Mouse (Mus musculus) ovary, postnatal 10 days (tissue): ENCODE measurements around the gene 1700014D04Rik.
A peak's percentile ranks its signal among the peaks of the same experiment; 100 is the strongest.
"Not testable (repeated sequence)": the region's sequence is repeated elsewhere in the genome, so short reads cannot be mapped to it uniquely, and the experiment has no call there.

Source experiments
- DNase-seq: peaks from one replicate; pipeline ENCODE4 v3.0.0; 2022; ENCODE audit warnings: low spot score

The 1700014D04Rik gene

DNA sequence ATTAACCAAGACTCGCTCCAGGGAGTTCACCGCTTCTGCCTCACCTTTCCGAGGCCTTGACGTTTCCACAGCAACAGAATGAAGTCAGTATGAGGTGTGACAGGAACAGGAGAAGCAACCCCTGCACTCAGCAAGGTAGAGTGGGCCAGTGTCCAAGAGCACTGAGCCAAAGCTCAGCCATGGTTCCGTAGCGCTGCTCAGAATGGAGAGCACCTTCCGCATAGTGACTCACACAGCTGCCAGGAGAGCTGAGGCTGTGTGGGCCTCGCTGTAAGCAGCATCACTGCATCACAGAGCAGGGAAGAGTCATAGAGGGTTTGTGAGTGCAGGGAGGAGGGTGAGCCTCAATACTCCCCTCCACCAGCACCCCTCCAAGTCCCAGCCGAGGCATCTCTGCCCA is at the start of gene 1700014D04Rik:
Gene 1700014D04Rik, minus strand, starts transcription at position 42 of the 400 bp plus-strand sequence.
- DNase-seq = no peak

DNA sequence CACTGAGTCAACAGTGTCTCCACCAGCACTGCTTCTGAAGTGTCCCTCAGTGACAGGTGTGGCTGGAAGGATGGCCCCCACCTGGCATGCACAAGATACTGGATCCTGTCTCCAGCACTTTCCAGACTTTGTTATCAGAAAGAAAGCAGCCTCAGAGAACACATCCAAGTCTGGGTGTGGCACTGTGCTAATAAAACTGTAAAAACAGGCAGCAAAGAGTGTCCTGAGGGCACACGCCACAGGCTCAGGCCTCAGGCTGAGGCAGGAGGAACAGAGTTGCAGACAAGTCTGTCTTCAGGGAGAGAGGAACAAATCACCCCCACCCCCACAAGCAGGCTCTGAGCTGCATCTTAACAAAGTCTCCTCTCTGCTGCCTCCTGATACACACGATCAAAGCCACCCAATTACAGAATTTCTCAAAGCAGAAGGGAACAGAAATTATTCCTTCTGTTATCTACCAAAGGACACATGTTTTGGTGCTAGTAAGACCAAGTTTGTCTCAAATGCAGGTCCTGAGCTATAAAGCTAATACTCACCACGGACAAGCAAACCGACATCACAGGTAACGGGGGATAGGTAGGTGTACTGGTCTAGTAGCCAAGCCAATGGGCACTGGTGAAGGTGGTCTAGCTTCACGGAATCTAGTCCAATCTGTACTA is 49.4 kb upstream of the 1700014D04Rik start:
- DNase-seq = no peak

DNA sequence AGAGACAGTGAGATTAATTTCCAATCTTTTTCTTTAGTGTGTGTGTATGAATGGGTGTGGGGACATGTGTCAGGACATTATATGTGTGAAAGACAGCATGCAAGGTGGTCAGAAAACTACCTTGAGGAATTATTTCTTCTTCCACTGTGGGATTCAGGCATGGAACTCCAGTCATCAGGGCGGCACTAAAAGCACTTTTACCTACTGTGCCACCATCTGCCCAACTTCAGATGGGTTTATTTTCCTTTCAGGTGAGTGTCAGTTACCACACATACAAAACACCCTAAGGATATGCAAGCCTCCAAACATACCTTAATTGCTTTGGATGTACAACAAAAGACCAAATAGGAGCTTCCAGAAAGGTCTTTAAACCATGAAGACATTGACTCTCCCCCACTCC is 48.2 kb upstream of the 1700014D04Rik start:
- no peak for DNase-seq

DNA sequence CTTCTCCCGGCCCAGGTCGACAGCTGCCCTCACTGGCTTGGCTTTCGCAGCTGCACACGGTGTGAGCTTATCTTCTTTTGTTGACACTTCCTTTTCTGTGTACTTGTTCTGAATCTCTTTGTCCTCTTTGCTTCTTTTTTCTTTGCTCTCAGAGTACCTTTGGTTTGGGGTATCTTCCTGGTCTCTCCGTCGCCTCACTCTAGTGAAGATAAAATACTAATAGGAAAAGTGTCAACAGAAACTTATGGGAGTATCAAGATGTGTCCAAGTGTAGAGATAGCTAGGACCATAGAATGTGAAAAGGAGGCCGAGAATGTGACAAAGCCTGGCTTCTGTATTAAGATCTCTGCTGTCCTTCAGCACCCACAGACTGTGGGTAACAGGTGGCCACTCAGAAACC is 35.6 kb upstream of the 1700014D04Rik start, which contains the start of gene Gm49354:
Gene Gm49354, minus strand, starts transcription at position 101 of the 400 bp plus-strand sequence.
- no peak for DNase-seq

DNA sequence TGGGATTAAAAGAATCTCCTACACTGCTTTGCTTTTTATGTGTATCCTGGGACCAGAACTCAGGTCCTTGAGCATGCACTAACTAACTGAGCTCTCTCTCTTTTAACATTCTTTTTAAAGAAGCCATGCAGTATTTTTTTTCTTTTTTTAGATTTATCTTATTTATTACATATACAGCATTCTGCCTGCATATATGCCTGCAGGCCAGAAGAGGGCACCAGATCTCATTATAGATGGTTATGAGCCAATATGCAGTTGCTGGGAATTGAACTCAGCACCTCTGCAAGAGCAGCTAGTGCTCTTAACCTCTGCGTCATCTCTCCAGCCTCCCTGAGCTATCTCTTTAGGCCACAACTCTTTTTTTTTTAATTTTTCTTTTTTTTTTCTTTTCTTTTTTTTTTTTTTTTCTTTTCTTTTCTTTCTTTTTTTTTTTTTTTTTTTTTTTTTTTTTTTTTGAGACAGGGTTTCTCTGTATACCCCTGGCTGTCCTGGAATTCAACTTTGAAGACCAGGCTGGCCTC is 33.3 kb upstream of the 1700014D04Rik start:
- not testable (repeated sequence) for DNase-seq

DNA sequence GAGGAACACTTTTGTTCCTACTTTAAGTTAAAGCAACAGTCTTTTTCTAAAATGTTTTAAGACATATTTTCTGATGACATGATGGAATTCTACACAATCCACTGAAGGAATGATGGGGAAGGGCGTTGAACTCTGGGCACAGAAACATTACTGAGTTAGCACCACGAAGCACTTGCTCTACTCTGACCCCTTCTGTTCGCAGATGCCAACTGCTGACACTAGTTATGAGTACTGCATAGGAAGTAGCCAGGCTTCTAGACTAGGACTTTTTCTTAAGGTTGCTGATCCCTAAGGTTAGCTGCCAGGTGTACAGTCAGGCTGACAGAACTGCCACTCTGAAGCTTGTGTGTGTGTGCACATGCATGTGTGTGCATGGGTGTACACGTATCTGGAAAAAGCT is 32.7 kb upstream of the 1700014D04Rik start:
- DNase-seq = no peak

DNA sequence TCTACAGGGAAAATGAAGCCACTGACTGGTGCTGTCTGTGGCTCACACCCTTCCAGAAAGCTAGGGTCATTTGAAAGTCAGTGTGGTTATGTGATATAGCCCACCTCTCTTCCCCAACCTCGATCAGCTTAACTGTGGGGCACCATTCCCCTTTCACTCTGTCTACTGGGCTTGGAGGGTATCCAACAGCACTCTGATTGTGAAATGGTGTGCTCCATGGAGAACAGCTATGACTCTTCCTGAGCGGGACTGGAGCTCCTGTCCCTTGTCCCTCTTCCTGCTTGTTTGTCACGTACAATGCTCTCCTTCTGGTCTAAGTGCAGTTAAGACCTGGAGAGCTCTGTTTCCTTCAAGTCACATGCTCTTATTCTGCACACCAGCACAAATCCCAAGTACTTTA is 28.6 kb upstream of the 1700014D04Rik start:
- no peak for DNase-seq

DNA sequence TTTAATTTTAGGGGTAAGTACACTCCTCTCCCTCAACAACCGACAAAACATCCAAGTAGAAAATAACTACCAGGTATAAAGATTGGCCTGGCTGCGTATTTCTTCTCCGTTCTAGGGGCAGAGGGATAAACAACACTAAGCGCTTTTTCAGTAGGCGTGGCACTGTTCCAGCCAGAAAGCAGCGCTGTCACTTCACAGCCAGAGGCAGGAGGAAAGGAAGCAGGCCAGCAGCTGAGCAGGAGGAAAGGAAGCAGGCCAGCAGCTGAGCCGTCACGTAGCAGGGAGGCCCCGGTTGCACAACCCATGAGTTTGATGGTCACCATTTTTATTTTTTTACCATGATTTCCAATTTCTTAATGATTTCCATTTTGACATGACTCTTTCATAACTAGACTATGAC is 24.7 kb upstream of the 1700014D04Rik start:
- DNase-seq = peak; percentile 16

DNA sequence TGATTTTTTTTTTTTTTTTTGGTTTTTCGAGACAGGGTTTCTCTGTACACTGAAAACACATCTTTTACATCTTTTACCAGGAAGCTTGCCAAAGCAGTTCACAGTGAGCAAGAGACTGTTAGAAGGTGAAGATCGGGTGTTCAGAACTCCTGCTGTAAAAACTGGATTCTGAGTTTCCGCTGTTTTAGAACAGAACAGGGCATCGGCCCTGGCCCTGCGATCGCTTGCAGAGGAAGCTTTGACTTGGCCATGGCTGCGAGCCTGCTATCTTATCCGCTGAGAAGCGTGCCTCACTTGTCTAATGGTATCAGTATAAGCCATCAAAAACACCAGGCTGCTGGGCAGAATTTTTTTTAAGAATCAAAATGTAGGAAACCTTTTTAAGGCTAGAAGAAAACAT is 24.3 kb upstream of the 1700014D04Rik start:
- DNase-seq = no peak

DNA sequence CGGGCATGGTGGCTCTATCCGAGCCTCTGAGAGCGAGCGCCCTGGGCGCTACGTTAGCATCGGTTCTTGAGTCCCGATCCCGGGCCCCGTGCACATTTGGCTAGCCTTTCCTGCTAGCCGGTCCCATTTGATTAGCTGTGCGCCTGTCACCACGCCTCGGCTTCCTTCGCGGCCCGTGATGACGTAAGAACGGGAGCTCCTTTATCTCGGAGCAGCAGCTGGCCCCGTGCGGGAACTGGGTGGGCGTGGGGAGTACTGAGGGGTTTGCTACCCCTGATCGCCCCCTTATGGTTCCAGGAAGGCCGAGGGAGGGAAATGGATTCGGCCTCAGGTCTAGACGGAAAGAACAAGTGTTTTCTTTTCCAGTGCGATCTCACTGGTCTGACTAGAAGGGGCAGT is 23.6 kb upstream of the 1700014D04Rik start:
- peak; percentile 63 for DNase-seq

DNA sequence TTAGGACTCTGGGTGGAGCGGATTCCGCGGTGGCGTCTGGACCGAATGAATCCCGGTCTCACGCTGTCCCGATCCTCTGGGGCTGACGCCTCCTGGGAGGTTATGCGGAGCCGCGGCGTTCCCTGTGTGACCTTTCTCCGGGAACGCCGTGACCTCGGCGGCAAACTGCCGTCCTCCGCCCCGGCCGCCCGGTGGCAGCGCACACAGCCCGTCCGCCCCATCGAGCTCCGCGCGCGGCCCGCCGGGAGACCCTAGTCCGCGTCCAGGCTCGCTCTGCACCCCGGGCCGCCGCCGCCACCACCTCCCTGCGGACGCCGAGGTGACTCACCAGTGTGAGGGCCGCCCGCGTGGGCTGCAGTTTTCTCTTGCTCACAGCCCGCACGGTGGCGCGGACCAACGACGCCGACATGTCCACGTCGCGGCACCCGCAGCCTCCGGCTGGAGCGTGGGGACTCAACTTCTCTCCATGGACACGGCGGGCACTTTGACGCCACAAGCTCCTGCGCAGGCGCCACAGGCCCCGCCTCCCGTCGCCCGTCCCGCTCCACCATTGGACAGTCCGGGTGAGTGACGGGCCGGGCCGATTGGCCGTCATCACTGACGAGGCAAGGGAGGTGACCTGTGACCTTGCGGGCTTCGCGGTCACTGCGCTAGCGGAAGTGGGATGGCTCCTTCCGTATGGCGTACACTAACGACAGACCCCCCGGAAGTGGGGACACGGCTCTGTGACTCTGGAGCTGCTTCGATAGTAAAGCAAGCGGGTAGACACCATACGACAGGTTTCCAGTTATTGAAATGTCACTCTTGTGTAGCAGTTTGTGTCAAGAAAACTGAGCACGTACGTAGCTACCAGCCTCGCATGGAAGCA is 23.0 kb upstream of the 1700014D04Rik start, which contains the start of gene Isca1:
Gene Isca1, minus strand, starts transcription at position 515 of the 868 bp plus-strand sequence.
- peak; percentile 99 for DNase-seq

DNA sequence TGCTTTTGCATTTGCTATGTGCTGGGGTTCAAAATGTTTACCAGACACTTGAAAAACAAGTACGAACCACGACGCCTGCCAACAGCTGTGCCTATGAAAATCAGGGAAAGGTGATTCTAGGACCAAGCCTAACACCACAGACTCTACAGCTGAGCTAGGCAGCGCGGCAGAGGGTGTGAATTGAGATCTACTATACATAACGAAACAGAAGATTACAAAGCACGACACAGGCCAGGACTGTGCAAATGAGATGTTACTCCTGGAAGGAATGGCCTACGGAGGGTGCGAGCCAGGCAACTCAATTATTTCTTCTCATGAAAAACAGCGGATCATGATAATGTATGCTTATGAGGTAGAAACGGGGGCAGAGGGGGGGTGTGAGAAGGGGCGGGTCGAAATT is 22.0 kb upstream of the 1700014D04Rik start:
- no peak for DNase-seq

DNA sequence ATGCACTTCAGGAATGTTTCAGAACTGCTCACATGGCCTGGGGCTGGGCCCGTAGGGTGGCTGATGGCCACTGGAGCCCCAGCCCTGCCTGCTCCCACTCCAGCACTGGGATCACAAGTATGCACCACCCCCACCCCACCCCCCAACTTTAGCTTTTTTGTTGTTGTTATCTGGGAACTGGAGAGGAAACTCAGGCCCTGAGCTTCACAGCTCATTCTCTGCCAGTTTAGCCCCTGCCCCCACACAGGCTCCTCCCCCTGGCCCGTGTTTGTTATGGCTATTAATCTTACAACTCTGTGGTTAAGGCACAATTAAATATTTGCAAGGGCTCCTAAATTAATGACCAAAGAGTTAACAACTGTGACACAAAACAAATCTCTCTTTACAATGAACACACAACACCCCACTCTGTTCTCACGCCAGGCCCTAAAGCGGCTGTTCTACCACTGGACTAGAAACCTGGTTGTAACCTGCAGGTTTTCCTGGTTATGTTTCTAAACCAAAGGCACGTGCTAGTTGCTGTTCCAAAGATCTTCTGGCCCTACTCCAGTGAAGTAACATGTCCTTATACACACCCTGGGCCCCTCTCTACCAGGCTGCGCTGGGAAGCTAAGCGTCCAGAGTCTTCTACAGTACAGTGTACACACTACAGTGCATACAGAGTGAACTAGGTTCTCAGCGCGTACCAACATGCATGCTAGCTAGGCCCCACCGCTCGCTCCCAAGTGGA is 20.4 kb upstream of the 1700014D04Rik start:
- DNase-seq = no peak

DNA sequence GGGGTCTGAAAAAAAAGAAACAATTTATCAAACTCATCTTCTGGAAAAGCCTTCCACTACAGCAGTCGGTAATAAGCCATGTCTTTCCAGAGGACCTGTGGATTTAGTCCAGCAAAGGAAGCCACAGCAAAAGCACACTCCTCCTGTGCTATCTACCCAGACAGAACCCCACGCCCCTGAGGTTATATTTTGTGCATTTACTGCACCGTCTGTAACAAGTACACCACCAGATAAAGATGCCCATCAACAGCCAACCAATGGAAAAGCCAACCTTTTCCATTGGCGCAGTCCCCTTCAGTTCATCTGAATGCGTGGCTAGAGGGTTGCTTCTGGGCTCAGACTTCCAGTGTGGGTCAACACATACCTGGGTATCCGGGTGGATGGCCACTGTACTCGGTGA is 16.2 kb upstream of the 1700014D04Rik start:
- no peak for DNase-seq

DNA sequence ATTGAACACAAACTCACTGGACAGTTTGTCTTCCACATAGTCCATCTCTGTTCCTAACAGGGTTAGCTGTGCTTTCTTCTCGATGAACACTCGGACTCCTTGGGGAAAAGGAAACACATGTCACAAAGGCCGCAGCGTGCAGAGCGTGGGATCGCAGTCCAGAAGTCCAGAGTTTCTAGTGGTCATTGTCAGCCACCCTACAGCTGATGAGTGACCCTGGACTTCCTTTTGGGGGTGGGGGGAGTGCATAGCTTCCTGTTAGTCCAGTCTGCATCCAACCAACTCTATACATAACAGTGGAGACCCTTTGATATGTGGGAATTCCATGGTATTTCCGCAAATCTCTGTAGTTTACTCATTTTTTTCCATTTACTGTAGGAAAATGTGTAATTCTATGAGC is 10.4 kb upstream of the 1700014D04Rik start:
- DNase-seq = no peak

DNA sequence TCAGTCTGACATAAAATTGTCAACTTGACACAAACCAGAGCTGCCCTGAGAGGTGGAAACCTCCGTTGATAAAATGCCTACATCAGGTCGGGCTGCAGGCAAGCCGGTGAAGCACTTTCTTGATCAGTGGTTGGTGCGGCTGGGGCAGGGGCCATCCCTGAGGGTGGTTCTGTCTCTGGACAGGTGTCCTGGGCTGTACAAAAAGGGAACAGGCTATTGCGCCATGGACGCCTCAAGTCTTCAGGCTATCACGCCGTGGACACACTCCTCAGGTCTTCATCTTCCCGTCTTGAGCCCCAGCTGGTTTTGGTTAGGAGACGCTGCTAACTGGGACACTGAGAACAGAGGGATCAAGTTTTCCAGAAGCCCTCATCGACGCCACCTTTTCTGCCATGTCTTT is 3.8 kb upstream of the 1700014D04Rik start:
- DNase-seq = no peak

DNA sequence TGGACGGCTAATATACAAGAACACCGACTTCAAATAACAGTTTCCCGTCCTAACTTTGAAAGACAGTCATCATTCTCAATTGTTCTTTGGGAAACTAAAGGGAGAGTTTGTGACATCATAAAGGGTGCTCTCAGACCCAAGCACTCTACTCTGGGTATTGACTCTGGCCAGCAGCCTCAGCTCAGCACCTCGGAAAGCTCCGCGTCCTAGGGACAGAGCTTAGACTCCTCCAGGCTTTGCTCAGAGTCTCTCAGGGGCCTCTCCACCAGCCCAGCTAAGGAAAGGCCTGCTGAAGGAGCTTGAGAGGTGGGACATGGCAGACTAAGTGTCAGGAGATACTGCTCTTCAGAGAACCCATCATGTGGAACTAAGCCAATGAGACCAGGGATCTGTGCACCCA is 388 bp downstream of the 1700014D04Rik start:
- no peak for DNase-seq

DNA sequence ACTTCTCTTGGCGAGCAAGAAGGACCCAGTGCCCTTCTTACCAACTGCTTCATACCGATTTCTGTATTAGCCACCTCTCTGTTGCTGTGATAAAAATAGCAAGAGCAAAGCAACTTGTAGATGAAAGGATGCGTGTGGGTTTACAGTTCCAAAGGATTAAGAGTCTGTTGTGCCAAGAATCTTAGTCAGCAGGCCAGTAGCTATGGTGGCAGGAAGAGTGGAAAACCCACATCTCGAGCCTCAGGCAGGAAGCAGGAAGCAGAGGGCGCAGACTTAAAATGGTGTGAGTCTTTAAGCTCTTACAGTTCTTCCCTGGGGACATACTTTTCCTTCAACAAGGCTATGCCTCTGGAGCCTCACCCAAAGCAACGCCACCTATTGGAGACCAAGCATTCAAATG is 1.1 kb downstream of the 1700014D04Rik start:
- DNase-seq = no peak

DNA sequence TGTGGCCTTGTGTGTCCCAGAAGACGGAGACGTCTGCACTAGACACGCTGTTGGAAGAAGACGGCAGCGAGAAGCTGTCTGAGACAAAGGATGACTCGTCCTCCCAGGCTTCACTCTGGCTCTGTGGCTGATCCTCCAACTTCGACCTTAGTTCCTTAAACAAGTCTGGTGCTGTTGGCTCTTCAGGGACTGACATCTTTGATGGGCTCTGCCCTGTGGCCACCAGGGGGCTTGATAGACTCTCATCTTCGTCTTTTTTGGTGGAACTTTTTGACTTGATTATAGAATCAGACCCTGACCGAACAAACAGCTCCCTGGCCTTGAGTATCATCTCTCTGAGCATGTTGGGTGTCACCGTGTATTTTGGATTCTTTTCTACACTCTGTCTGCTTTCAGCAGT is 4.9 kb downstream of the 1700014D04Rik start:
- no peak for DNase-seq

DNA sequence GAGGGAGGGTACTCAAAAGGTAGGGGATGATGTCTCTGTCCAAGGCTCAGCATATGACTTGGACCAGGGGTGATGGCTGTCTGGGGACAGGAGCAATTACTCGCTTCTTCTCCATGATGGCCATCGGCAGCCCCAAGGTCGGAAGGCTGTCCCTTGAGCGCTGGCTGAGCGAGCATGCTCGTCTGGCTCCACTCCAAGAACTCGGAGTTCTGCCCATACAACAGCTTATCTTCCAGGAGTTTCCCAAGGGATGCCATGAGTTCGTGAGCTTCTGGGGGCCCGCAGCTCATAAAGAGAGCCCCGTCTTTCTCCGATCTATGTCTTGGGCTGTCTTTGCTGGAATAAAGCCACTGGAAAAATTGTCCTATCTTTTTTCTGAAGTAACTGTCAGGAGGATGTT is 5.5 kb downstream of the 1700014D04Rik start:
- DNase-seq = no peak

DNA sequence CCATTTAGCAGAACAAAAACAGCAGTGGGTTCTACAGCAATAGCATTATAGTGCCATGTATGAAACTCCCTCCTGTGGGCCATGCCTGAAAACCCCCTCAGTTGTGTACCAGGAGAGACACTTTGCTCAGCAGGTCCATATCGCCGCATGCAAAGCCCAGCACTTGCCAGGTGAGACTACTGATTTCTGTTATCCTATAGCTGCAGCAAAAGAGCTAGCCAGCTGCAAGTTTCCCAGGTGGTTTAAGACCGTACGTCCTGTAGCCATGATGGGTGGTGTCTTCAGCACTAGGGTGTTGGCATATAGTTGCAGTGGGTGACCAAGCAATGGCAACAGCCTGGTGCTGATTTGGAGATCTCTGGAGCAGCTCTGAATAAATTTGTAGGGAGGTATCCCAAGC is 7.2 kb downstream of the 1700014D04Rik start:
- no peak for DNase-seq

DNA sequence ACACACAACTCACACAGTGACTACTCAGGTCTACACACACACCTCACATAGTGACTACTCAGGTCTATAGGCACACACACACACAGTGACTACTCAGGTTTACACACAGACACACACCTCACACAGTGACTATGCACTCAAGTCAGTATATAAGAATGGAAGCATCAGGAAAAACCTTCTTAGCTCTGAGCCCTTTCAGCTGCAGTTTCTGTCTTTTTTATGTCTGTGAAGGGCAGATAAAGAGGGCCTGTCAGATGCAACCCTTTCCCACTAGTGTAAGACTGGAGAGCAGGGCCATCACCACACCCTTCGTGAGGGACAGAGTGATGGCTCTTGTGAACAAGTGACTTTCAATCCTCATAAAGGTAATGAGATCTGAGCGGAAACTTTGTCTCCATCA is 8.1 kb downstream of the 1700014D04Rik start:
- no peak for DNase-seq
